Mouse (Mus musculus): ENCODE measurements around the gene Esp3.
"Not testable (repeated sequence)": the region's sequence is repeated elsewhere in the genome, so short reads cannot be mapped to it uniquely, and the experiment has no call there.

DNA sequence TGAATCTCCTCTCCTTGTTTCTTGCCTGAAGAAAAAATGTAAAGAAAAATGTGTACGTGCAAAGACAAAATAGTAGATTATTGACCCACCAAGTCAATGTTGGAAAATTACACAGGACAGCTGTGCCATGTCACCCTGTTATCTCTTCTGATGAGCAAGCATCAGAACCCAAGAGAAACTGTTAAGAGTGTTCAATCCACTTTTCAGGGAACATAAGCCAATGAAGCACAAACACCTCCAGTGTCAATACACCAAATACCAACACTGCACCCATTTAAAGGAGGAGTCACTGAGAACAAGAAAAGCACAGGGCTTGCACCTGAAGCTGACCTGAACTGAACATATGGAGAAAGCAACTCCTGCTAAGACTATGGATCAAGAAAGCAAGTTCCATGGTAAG, at the start of gene Esp3:
- TF ChIP-seq POLR2A (IDR thresholded peaks at IDR 0.05; ENCODE audit: borderline replicate concordance, insufficient read depth, low read length); CTCF (IDR thresholded peaks at IDR 0.05; ENCODE audit: borderline replicate concordance, insufficient read depth, low read depth, low read length): not testable (repeated sequence)
